Mouse (Mus musculus): ENCODE measurements around the gene Tulp3. TPM values are rescaled to one million over a fixed set of nuclear protein-coding genes. Genes with fewer than 3 reads are reported as not detected.

Gene Tulp3
- total and polyA plus RNA-seq, 3 experiments, result 3.7 to 13.1 (median 5.5) TPM

- TF ChIP-seq GABPA (IDR thresholded peaks at IDR 0.05; ENCODE audit: insufficient replicate concordance, low read depth, low read length), result no peak
- peak; percentile 18; the same call in 1 of the 2 replicates for TF ChIP-seq ZC3H11A (IDR thresholded peaks at IDR 0.05; ENCODE audit: low read depth, low read length)
- TF ChIP-seq MYC (IDR thresholded peaks at IDR 0.05; ENCODE audit: low read depth, low read length), result no peak
- TF ChIP-seq SMC3 (IDR thresholded peaks at IDR 0.05; ENCODE audit: low read depth, low read length), result peak; percentile 88
- no peak for TF ChIP-seq POLR2A (IDR thresholded peaks at IDR 0.05; ENCODE audit: low read depth, low read length)
- no peak for TF ChIP-seq ELF1 (IDR thresholded peaks at IDR 0.05; ENCODE audit: low read depth, low read length)
- TF ChIP-seq RAD21 (IDR thresholded peaks at IDR 0.05; ENCODE audit: low read depth, low read length), result peak; percentile 66
- TF ChIP-seq ZNF384 (IDR thresholded peaks at IDR 0.05; ENCODE audit: low read depth, low read length), result no peak
- peak; percentile 34; the same call in 1 of the 2 replicates for TF ChIP-seq NELFE (IDR thresholded peaks at IDR 0.05; ENCODE audit: low read depth, low read length)
- no peak for TF ChIP-seq JUND (conservative IDR thresholded peaks at IDR 0.05; ENCODE audit: low read depth, low read length)
- no peak for TF ChIP-seq MAFK (IDR thresholded peaks at IDR 0.05; ENCODE audit: insufficient replicate concordance, low read length)
- TF ChIP-seq CHD1 (IDR thresholded peaks at IDR 0.05; ENCODE audit: low read depth, low read length), result no peak
- TF ChIP-seq CTCF (conservative IDR thresholded peaks at IDR 0.05 in 1 of 2, IDR thresholded peaks at IDR 0.05 in 1 of 2; ENCODE audit: low read depth in 2 of 2, low read length in 2 of 2), result peak; percentile 86 to 90
- TF ChIP-seq PAX5 (IDR thresholded peaks at IDR 0.05; ENCODE audit: low read length), result no peak
- no peak for TF ChIP-seq BHLHE40 (IDR thresholded peaks at IDR 0.05; ENCODE audit: low read depth, low read length)
- no peak for TF ChIP-seq EP300 (IDR thresholded peaks at IDR 0.05; ENCODE audit: low read length)
- no peak for TF ChIP-seq ZMIZ1 (IDR thresholded peaks at IDR 0.05; ENCODE audit: low read depth, low read length)
- TF ChIP-seq MXI1 (IDR thresholded peaks at IDR 0.05; ENCODE audit: low read depth, low read length), result no peak
- DNase-seq (ENCODE audit: extremely low read depth), result peak; percentile 69
- no peaks in the 10 kb centered on the region for H3K79me2 ChIP-seq (replicated peaks; ENCODE audit: control insufficient read depth, extremely low read depth, insufficient read depth, poor library complexity, severe bottlenecking)
Observed at GRCm38 (mm10) chr6:128308311-128308710, 47.3 kb downstream of the Tulp3 start.

GRCm38 (mm10) chr6:128304801-128305200 lies 50.9 kb downstream of the Tulp3 start:
- Histone ChIP-seq H3K27ac (ENCODE audit: insufficient read depth, low read depth) (no peak overlapping the region), H3K36me3 (replicated peaks in 1 of 2; ENCODE audit: control insufficient read depth in 1 of 2, insufficient read depth in 1 of 2, low read length in 1 of 2) (no peaks in the 10 kb centered on the region), H3K79me2 (replicated peaks; ENCODE audit: control insufficient read depth, extremely low read depth, insufficient read depth, poor library complexity, severe bottlenecking) (no peaks in the 10 kb centered on the region), H3K4me2 (ENCODE audit: insufficient read depth, low read depth, poor library complexity, severe bottlenecking) (no peak overlapping the region), H3K4me3 (replicated peaks in 1 of 3; ENCODE audit: low read depth in 2 of 3, low read length in 2 of 3, poor library complexity in 1 of 3) (no peak overlapping the region), H3K27me3 (replicated peaks) (no peaks in the 10 kb centered on the region), H3K9ac (ENCODE audit: insufficient read depth, low read depth) (no peak overlapping the region), H3K4me1 (ENCODE audit: control insufficient read depth in 1 of 2, insufficient read depth in 2 of 2) (no peaks in the 10 kb centered on the region), H3K9me3 (replicated peaks; ENCODE audit: low read length) (peaks cover 14% of the 10 kb centered on the region)
- in situ Hi-C loops (cut with MboI; ENCODE audit: low pct_ligation_motif_present, low pct_unique_long_range_greater_than_20kb, low sequenced_read_pairs) (no loop called here), dilution Hi-C loops (cut with MboI; ENCODE audit: extremely low pct_ligation_motif_present, extremely low pct_unique_long_range_greater_than_20kb, low sequenced_read_pairs) (no loop called here)
- no peak for DNase-seq (ENCODE audit: extremely low read depth)
- no peak for TF ChIP-seq USF1 (IDR thresholded peaks at IDR 0.05; ENCODE audit: low read depth, low read length)
- no peak for TF ChIP-seq MEF2A (IDR thresholded peaks at IDR 0.05; ENCODE audit: borderline replicate concordance, low read depth, low read length)
- no peak for TF ChIP-seq MAFK (IDR thresholded peaks at IDR 0.05; ENCODE audit: insufficient replicate concordance, low read length)
- TF ChIP-seq NRF1 (IDR thresholded peaks at IDR 0.05; ENCODE audit: low read depth, low read length), result no peak
- no peak for TF ChIP-seq MYC (IDR thresholded peaks at IDR 0.05; ENCODE audit: low read depth, low read length)
- TF ChIP-seq GABPA (IDR thresholded peaks at IDR 0.05; ENCODE audit: insufficient replicate concordance, low read depth, low read length), result no peak
- no peak for TF ChIP-seq USF2 (conservative IDR thresholded peaks at IDR 0.05; ENCODE audit: low read depth, low read length)
- TF ChIP-seq SIN3A (IDR thresholded peaks at IDR 0.05; ENCODE audit: low read length), result no peak
- TF ChIP-seq IRF4 (IDR thresholded peaks at IDR 0.05; ENCODE audit: low read depth, low read length), result no peak
- TF ChIP-seq CHD1 (IDR thresholded peaks at IDR 0.05; ENCODE audit: low read depth, low read length), result no peak
- TF ChIP-seq CTCF (conservative IDR thresholded peaks at IDR 0.05 in 1 of 2, IDR thresholded peaks at IDR 0.05 in 1 of 2; ENCODE audit: low read depth in 2 of 2, low read length in 2 of 2), result no peak
- TF ChIP-seq MXI1 (IDR thresholded peaks at IDR 0.05; ENCODE audit: low read depth, low read length), result no peak
- no peak for TF ChIP-seq ETS1 (conservative IDR thresholded peaks at IDR 0.05; ENCODE audit: low read depth, low read length)
- no peak for TF ChIP-seq NELFE (IDR thresholded peaks at IDR 0.05; ENCODE audit: low read depth, low read length)
- no peak for TF ChIP-seq ELF1 (IDR thresholded peaks at IDR 0.05; ENCODE audit: low read depth, low read length)
- no peak for TF ChIP-seq TCF12 (IDR thresholded peaks at IDR 0.05; ENCODE audit: low read depth, low read length)
- TF ChIP-seq EP300 (IDR thresholded peaks at IDR 0.05; ENCODE audit: low read length), result no peak
- TF ChIP-seq JUN (IDR thresholded peaks at IDR 0.05; ENCODE audit: insufficient read depth, low read depth, low read length), result no peak
- TF ChIP-seq PAX5 (IDR thresholded peaks at IDR 0.05; ENCODE audit: low read length), result no peak
- no peak for TF ChIP-seq ZKSCAN1 (IDR thresholded peaks at IDR 0.05; ENCODE audit: borderline replicate concordance, low read depth, low read length)

More at GRCm38 (mm10) chr6:128308311-128308710, 47.3 kb downstream of the Tulp3 start:
- Histone ChIP-seq H3K36me3 (replicated peaks in 1 of 2; ENCODE audit: control insufficient read depth in 1 of 2, insufficient read depth in 1 of 2, low read length in 1 of 2) (no peaks in the 10 kb centered on the region), H3K9me3 (replicated peaks; ENCODE audit: low read length) (no peaks in the 10 kb centered on the region), H3K4me2 (ENCODE audit: insufficient read depth, low read depth, poor library complexity, severe bottlenecking) (no peak overlapping the region), H3K4me1 (ENCODE audit: control insufficient read depth in 1 of 2, insufficient read depth in 2 of 2) (no peaks in the 10 kb centered on the region), H3K27me3 (replicated peaks) (no peaks in the 10 kb centered on the region), H3K4me3 (replicated peaks in 1 of 3; ENCODE audit: low read depth in 2 of 3, low read length in 2 of 3, poor library complexity in 1 of 3) (no peak overlapping the region), H3K27ac (ENCODE audit: insufficient read depth, low read depth) (no peak overlapping the region), H3K9ac (ENCODE audit: insufficient read depth, low read depth) (no peak overlapping the region)
- dilution Hi-C loops (cut with MboI; ENCODE audit: extremely low pct_ligation_motif_present, extremely low pct_unique_long_range_greater_than_20kb, low sequenced_read_pairs), result no loop called here
- in situ Hi-C loops (cut with MboI; ENCODE audit: low pct_ligation_motif_present, low pct_unique_long_range_greater_than_20kb, low sequenced_read_pairs), result no loop called here
